Mouse (Mus musculus) liver, embryonic 14.5 days (tissue): Measurements from ENCODE around the gene Zbtb25. TPM values are rescaled to one million over a fixed set of nuclear protein-coding genes. Genes with fewer than 3 reads are reported as not detected.

Experiments
- ATAC-seq: fragments of 200-750 bp; cut with Nextera tagmentation; 2 replicates; pipeline ENCODE4 v1.8.0; 2017; ENCODE audit warnings: moderate number of reproducible peaks, mild to moderate bottlenecking, moderate library complexity; ENCODE audit not compliant: insufficient read depth
- DNase-seq, 3 experiments: peaks; one replicate each; pipeline ENCODE4 v3.0.0-alpha.2; 2012 to 2013; ENCODE audit warnings: low read depth in 3 of 3, low spot score in 3 of 3
- H3K27ac ChIP-seq: fragments of 300-500 bp; sonication (generic); 2 replicates; pipeline ENCODE4 v1.5.1; 2014; ENCODE audit warnings: moderate library complexity, mild to moderate bottlenecking, control low read depth, inconsistent platforms
- H3K27me3 ChIP-seq: fragments of 300-500 bp; sonication (generic); 2 replicates; pipeline ENCODE4 v1.6.1; 2014; ENCODE audit warnings: mild to moderate bottlenecking, low read length, moderate library complexity; ENCODE audit not compliant: control insufficient read depth, insufficient read depth
- H3K36me3 ChIP-seq: fragments of 300-500 bp; sonication (generic); replicated peaks from 2 replicates; pipeline ENCODE4 v1.6.1; 2014; ENCODE audit warnings: low read depth; ENCODE audit not compliant: control insufficient read depth, insufficient read depth
- H3K4me1 ChIP-seq, 2 experiments: fragments of 200-500 bp in 1 of 2; fragments of 300-500 bp in 1 of 2; sonication (generic) in 1 of 2; replicated peaks; 2 replicates each; pipeline ENCODE4 v1.6.1; 2012 to 2014; ENCODE audit warnings: antibody characterized with exemption in 1 of 2, inconsistent platforms in 1 of 2, low read length in 1 of 2; ENCODE audit not compliant: control insufficient read depth in 2 of 2, insufficient read depth in 2 of 2
- H3K4me2 ChIP-seq: fragments of 300-500 bp; sonication (generic); 2 replicates; pipeline ENCODE4 v1.6.1; 2014; ENCODE audit warnings: low read depth, mild to moderate bottlenecking, control low read depth, moderate library complexity
- H3K4me3 ChIP-seq, 2 experiments: fragments of 200-500 bp in 1 of 2; fragments of 300-500 bp in 1 of 2; sonication (generic) in 1 of 2; 2 replicates each; pipeline ENCODE4 v1.5.1; 2012 to 2014; ENCODE audit warnings: low read depth in 2 of 2, low read length in 2 of 2, mild to moderate bottlenecking in 2 of 2, control low read depth in 1 of 2, inconsistent platforms in 1 of 2, moderate library complexity in 1 of 2; ENCODE audit not compliant: insufficient read depth in 1 of 2
- H3K9ac ChIP-seq: fragments of 300-500 bp; sonication (generic); replicated peaks from 2 replicates; pipeline ENCODE4 v1.6.1; 2014; ENCODE audit warnings: mild to moderate bottlenecking, control low read depth, moderate library complexity
- H3K9me3 ChIP-seq: fragments of 300-500 bp; sonication (generic); 2 replicates; pipeline ENCODE4 v1.6.1; 2016; ENCODE audit warnings: low read length, mixed read lengths; ENCODE audit not compliant: control insufficient read depth
- CTCF ChIP-seq: IDR thresholded peaks from 2 replicates; pipeline ENCODE4 v1.5.1; 2016; ENCODE audit warnings: antibody characterized with exemption, low read depth, control low read depth
- EP300 ChIP-seq: IDR thresholded peaks from 2 replicates; pipeline ENCODE4 v1.6.1; 2016; ENCODE audit warnings: antibody characterized with exemption, low read depth
- WGBS: fragments of 180-500 bp; shearing (Covaris S2); extraction: QIAGEN DNeasy Blood & Tissue Kit; methylation state at CpG from one replicate; pipeline ENCODE4 v1.1.7; 2014; ENCODE audit not compliant: insufficient replicate concordance; 5-methylcytosine and 5-hydroxymethylcytosine counted together
- polyA plus RNA-seq, 2 experiments: library from polyadenylated mRNA; depleted of rRNA in 1 of 2; stranded (reverse) in 1 of 2; unstranded in 1 of 2; fragments of >200 nt; fragmentation: Nextera tagmentation in 1 of 2; extraction: Ambion mirVana in 1 of 2; gene quantifications; 2 replicates each; pipeline versions ENCODE4 v1.2.1 to v1.2.3; 2012 to 2014

Zbtb25 gene
- polyA plus RNA-seq, 2 experiments = 5.1 to 7.2 TPM

DNA sequence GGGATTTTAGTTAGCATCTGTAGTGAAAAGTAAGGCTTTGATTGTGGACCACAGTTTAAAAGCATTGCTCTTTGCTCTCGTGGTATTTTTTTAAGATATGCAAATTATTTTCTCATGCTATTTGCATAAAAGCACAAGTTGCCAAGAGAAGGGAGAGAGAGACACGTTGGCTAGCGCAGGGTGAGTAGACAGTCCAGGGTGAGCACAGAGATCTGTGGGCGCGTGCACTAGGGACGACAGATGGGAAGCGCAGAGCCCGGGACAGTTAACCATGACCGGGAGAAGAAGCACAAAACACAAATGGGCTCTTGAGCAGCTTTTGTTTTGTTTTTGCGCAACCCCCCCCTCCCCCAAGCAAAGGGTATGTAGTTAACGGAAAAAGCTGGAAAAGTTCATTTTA lies 19.4 kb upstream of the Zbtb25 start:
- 81% methylated on average over 11 of the region's 11 CpGs for WGBS
- no peak for DNase-seq
- no peak for ATAC-seq

GRCm38 (mm10) chr12:76385342-76385741 lies 15.9 kb upstream of the Zbtb25 start:
- Histone ChIP-seq H3K27me3 (no peaks in the 10 kb centered on the region), H3K4me2 (no peak overlapping the region), H3K4me1 (peaks cover 0 to 3% of the 10 kb centered on the region in 2 experiments; a peak in 2 of 4 replicates), H3K4me3 (no peak overlapping the region), H3K27ac (no peak overlapping the region), H3K36me3 (peaks cover 24% of the 10 kb centered on the region), H3K9me3 (no peaks in the 10 kb centered on the region), H3K9ac (no peak overlapping the region)
- DNase-seq (no peak), ATAC-seq (no peak)
- TF ChIP-seq CTCF = no peak
- WGBS = 89% methylated on average over 8 of the region's 8 CpGs

More for the DNA sequence above, 19.4 kb upstream of the Zbtb25 start:
- no peak overlapping the region for H3K27ac ChIP-seq
- H3K9ac ChIP-seq = no peak overlapping the region
- H3K4me1 ChIP-seq = peaks cover 14 to 15% of the 10 kb centered on the region in 2 experiments
- no peak overlapping the region for H3K4me2 ChIP-seq
- H3K36me3 ChIP-seq = peaks cover 24% of the 10 kb centered on the region
- H3K27me3 ChIP-seq = no peaks in the 10 kb centered on the region
- H3K4me3 ChIP-seq = no peak overlapping the region
- no peak for TF ChIP-seq EP300
- no peak for TF ChIP-seq CTCF
- no peaks in the 10 kb centered on the region for H3K9me3 ChIP-seq

- Histone ChIP-seq H3K27me3 (no peaks in the 10 kb centered on the region), H3K4me1 (peaks cover 26 to 36% of the 10 kb centered on the region in 2 experiments), H3K27ac (no peak overlapping the region), H3K9me3 (no peaks in the 10 kb centered on the region), H3K4me2 (no peak overlapping the region), H3K9ac (no peak overlapping the region), H3K36me3 (no peaks in the 10 kb centered on the region; the same call in none of the 2 replicates), H3K4me3 (no peak overlapping the region)
- no peak for TF ChIP-seq CTCF
- no peak for TF ChIP-seq EP300
- WGBS = 51% methylated on average over 7 of the region's 7 CpGs
- DNase-seq (no peak), ATAC-seq (no peak)
Observed at GRCm38 (mm10) chr12:76380151-76380550, 10.7 kb upstream of the Zbtb25 start.

- Histone ChIP-seq H3K27me3 (no peaks in the 10 kb centered on the region), H3K36me3 (no peaks in the 10 kb centered on the region; the same call in 1 of the 2 replicates), H3K4me2 (no peak overlapping the region), H3K9me3 (no peaks in the 10 kb centered on the region), H3K4me1 (peaks cover 35 to 47% of the 10 kb centered on the region in 2 experiments), H3K27ac (no peak overlapping the region), H3K9ac (no peak overlapping the region), H3K4me3 (no peak overlapping the region)
- ATAC-seq = no peak
- no peak for DNase-seq
- no peak for TF ChIP-seq EP300
- TF ChIP-seq CTCF = no peak
- WGBS = 75% methylated on average over 5 of the region's 5 CpGs
Observed at GRCm38 (mm10) chr12:76378556-76378955, 9.2 kb upstream of the Zbtb25 start.

- H3K27ac ChIP-seq = no peak overlapping the region
Observed at GRCm38 (mm10) chr12:76377726-76378125, 8.3 kb upstream of the Zbtb25 start.

More at GRCm38 (mm10) chr12:76377726-76378125, 8.3 kb upstream of the Zbtb25 start:
- ATAC-seq (no peak), DNase-seq (no peak)
- no peaks in the 10 kb centered on the region for H3K27me3 ChIP-seq
- WGBS = 86% methylated on average over 3 of the region's 3 CpGs
- no peaks in the 10 kb centered on the region for H3K9me3 ChIP-seq
- H3K9ac ChIP-seq = no peak overlapping the region
- H3K4me3 ChIP-seq = no peak overlapping the region
- H3K36me3 ChIP-seq = no peaks in the 10 kb centered on the region; the same call in 1 of the 2 replicates
- H3K4me1 ChIP-seq = peaks cover 38 to 52% of the 10 kb centered on the region in 2 experiments
- TF ChIP-seq CTCF (no peak), EP300 (no peak)
- H3K4me2 ChIP-seq = no peak overlapping the region
